Mouse (Mus musculus) left cerebral cortex, adult 2 months (tissue): ENCODE data around the gene Cacna1c. TPM values are rescaled to one million over a fixed set of nuclear protein-coding genes. Genes with fewer than 3 reads are reported as not detected.
A peak's percentile ranks its signal among the peaks of the same experiment; 100 is the strongest.

ENCODE experiments used
- DNase-seq, 2 experiments: peaks; one replicate each; pipeline ENCODE4 v3.0.0; 2021 to 2022; ENCODE audit warnings: low spot score in 2 of 2, mixed read lengths in 1 of 2; ENCODE audit errors: extremely low spot score in 1 of 2
- H3K27ac ChIP-seq: fragments of 200-600 bp; 2 replicates; pipeline ENCODE4 v1.8.1; 2022
- H3K4me3 ChIP-seq: fragments of 200-600 bp; 2 replicates; pipeline ENCODE4 v1.8.1; 2022
- CTCF ChIP-seq: fragments of 200-600 bp; IDR thresholded peaks from 2 replicates; pipeline ENCODE4 v1.8.1; 2022; ENCODE audit warnings: antibody characterized with exemption, mild to moderate bottlenecking, moderate library complexity
- intact Hi-C: fragments of 180-260 bp; cut with DNase I; formaldehyde crosslinking; loops from one replicate; pipeline ENCODE4 v1.15.1; 2025
- total RNA-seq, 2 experiments: library from RNA; stranded (reverse); gene quantifications; 2 replicates each; pipeline ENCODE4 v1.2.3; 2021

Cacna1c gene
- total RNA-seq, 2 experiments from 2014 or later: 69.1 to 73.9 TPM

DNA sequence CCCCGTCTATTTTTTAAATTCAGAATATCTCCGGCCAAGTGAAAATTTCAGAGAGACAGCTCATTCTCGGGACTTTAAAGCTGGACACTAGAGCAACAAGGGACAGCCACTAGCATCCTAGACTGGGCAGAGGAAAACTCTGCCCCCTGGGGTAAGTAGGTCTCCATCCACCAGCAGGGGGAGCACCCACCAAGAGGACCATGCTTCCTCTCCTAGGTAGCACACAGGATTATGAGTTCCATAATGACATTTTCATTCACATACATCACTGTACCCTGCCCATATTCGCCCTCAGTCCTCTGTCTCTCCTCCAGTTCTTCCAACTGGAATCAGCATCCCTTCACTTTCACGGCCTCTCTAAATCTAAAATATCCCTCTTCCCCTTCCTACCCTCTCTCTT is 66.6 kb downstream of the Cacna1c start:
- no peak overlapping the region for H3K4me3 ChIP-seq
- TF ChIP-seq CTCF: peak; percentile 68
- intact Hi-C loops: loop anchor here (5.0 to 10.0 kb wide), 2 partner anchors 218 to 295 kb away; no protein-coding TSS in a partner anchor
- peak in 1 of 2 experiments; percentile 44 for DNase-seq
- H3K27ac ChIP-seq: no peak overlapping the region

DNA sequence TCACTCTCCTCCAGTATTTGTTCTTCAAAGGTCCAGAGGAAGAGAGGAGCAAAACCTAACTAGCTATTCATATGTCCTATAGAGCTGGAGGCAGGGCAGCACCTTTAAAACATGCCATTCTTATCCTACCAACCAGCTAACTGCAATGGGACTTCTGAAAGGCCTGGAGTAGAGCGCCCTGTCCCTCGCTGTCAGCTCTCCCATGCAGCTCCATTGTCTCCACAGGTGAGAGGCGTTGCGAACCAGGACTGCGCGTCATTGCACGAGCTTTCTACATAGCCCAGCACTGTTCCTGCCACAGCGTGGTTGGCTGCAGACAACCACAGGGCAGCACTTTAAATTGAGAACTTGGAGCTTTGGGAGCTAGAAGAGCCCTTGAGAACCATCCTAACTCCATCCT is 67.7 kb downstream of the Cacna1c start:
- no peak for TF ChIP-seq CTCF
- DNase-seq: no peak
- Histone ChIP-seq H3K27ac (no peak overlapping the region), H3K4me3 (no peak overlapping the region)
- intact Hi-C loops: loop anchor here (10.0 kb wide), 1 partner anchor 296 kb away; no protein-coding TSS in a partner anchor

DNA sequence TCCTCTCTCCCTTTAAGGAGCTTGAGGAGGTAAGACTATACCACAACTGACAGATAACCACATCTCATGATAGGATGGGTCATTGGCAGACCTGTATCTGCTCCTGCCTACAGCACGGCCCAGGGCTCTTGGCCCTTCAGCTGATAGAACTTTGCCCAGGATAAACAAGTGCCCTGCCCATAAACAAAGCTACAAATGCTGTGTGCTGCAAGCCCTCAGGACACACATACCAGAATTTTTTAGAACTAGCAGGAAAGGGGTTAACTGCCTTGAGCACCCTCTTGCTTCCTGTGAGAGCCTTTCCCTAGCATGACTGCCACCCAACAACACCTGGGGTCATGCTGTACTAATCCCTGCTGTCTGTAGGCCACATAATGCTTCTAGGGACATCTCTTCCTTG is 68.1 kb downstream of the Cacna1c start:
- no peak for TF ChIP-seq CTCF
- intact Hi-C loops: loop anchor here (10.0 kb wide), 1 partner anchor 297 kb away; no protein-coding TSS in a partner anchor
- Histone ChIP-seq H3K27ac (no peak overlapping the region), H3K4me3 (no peak overlapping the region)
- DNase-seq: no peak

DNA sequence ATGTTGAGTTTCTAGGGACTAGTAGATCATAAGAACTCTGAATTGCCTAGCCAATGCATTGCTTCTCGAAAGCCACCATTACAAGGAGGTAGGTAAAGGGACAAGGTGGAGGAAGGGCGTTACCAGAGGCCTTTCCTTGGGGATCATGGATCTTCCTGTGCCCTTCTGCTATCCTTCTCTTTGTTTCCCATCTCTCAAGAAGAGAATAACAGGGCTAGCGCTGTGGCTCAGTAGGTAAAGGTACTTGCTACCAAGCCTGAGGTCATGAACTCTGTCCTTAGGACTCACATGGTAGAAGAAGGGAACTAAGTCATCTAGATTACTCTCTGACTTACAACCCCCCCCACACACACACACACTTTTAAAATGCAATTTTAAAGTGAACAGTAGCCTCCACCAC is 69.2 kb downstream of the Cacna1c start:
- intact Hi-C loops: loop anchor here (10.0 kb wide), 1 partner anchor 298 kb away; no protein-coding TSS in a partner anchor
- Histone ChIP-seq H3K27ac (no peak overlapping the region), H3K4me3 (no peak overlapping the region)
- no peak for DNase-seq
- TF ChIP-seq CTCF: no peak

DNA sequence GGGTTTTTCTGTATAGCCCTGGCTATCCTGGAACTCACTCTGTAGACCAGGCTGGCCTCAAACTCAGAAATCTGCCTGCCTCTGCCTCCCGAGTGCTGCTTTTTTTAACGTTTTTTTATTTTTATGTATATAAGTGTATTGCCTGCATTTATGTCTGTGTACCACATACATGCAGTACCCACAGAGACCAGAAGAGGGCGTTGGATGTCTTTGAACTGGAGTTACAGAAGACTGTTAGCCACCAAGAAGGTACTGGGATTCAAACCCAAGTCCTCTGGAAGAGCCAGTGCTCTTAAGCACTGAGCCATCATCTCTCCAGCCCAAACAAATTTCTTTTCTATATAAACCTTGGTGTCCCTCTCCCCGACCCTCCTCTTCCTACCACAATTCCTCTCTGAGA is 77.8 kb downstream of the Cacna1c start:
- DNase-seq: no peak
- Histone ChIP-seq H3K4me3 (no peak overlapping the region), H3K27ac (no peak overlapping the region)
- intact Hi-C loops: no loop called here
- TF ChIP-seq CTCF: no peak; the same call in none of the 2 replicates

DNA sequence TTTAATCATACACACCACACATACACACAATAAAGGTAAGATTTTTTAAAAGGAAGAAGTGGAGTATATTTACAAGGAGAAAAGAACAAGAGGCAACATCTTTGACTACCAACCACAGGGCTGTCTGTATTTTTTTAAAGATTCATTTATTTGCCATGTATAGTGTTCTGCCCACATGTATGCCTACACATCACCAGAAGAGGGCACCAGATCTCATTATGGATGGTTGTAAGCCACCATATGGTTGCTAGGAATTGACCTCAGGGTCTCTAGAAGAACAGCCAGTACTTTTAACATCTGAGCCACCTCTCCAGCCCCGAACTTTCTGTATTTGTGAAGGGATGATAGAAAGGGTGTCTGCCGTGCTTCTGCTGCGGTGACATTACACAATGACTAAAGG is 79.9 kb downstream of the Cacna1c start:
- no peak for DNase-seq
- intact Hi-C loops: no loop called here
- Histone ChIP-seq H3K27ac (no peak overlapping the region), H3K4me3 (no peak overlapping the region)
- TF ChIP-seq CTCF: peak; percentile 19

DNA sequence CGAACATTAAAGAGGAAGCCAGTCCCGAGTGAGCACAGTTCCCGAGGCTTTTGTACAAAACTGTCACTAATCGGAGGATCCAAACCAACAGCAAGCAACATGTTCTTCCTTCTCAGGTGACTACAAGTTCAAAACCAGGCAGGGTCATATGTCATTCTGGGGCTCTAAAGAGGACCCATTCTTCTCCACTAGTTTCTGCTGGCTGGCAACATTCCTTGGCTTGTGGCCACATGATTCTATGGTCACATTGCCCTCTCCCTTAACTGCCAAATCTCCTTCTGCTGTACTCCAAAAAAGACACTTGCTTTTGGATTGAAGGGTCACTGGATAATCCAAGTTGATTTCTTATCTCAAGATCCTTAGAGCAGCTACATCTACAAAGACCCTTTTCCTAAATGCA is 82.9 kb downstream of the Cacna1c start:
- intact Hi-C loops: no loop called here
- TF ChIP-seq CTCF: no peak
- H3K27ac ChIP-seq: no peak overlapping the region
- no peak overlapping the region for H3K4me3 ChIP-seq
- DNase-seq: no peak

DNA sequence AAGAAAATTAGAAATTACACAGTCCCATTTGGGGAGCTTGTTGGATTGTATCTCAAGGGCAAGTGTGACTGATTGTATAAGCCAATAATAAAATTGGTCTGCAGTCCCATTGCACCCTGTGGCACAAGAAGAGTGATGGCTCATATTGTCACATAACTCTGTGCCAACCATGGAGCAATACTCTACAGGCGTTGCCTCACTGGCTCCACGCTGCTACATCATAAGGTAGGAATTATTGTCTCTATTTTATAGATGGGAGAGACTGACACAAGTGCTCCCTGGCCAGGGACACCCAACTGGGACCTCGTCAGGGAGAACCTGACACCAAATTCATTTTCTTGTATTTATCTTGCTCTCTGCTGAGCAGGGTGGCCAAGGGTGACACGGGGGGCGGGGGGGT is 85.8 kb downstream of the Cacna1c start:
- peak in 1 of 2 experiments; percentile 4 for DNase-seq

DNA sequence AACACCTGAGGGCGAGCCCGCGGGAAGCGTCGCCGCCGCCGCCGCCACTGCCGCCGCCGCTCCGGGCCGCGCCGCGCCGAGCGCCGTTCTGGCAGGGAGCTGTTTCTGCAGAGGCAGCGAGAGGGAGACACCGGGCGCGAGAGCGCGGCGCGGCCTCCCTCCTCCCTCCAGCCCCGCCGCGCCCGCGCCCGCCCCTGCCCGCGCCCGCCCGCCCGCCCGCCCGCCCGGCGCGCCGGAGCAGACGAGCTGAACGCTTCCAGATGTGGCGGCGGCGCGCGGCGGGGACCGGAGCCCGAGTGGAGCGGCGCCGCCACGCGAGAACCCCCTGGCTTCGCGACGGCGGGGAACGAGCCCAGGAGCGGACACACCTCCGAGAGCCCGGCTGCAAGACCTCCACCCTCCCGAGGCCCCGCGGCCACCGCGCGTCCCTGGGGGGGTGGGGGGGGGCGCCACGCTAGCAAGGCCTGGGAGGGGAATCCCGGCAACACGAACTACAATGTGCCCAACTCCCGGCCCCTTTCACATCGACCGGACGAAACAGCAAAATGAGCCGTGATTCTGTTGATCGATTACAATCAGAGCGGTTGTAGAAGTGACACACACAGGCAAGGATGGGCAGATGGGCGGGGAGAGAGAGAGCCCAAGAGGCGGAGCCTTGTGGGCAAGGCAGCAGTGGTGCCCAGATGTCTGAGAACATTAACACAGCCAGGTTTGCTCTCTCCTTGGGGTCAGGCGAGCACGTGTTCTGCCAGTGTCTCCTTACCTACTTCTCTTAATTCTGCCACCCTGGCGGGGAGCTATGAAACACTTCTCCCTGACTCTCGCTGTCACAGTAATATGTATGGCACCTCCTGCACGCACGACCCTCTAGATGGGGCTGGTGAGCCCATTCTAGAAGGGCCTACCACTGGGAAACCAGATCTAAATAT is 87.5 kb downstream of the Cacna1c start:
- Histone ChIP-seq H3K4me3 (peak overlapping the region; percentile 82), H3K27ac (peak overlapping the region; percentile 95)
- DNase-seq: peak; percentile 58 to 75
- TF ChIP-seq CTCF: peak; percentile 72
- intact Hi-C loops: loop anchor here (2.0 to 5.0 kb wide), 7 partner anchors 66 to 481 kb away; partner anchors contain the start of genes Dcp1b and Lrtm2

More for the DNA sequence above, 85.8 kb downstream of the Cacna1c start:
- no peak overlapping the region for H3K27ac ChIP-seq
- no peak overlapping the region for H3K4me3 ChIP-seq
- no peak for TF ChIP-seq CTCF
- intact Hi-C loops: no loop called here

DNA sequence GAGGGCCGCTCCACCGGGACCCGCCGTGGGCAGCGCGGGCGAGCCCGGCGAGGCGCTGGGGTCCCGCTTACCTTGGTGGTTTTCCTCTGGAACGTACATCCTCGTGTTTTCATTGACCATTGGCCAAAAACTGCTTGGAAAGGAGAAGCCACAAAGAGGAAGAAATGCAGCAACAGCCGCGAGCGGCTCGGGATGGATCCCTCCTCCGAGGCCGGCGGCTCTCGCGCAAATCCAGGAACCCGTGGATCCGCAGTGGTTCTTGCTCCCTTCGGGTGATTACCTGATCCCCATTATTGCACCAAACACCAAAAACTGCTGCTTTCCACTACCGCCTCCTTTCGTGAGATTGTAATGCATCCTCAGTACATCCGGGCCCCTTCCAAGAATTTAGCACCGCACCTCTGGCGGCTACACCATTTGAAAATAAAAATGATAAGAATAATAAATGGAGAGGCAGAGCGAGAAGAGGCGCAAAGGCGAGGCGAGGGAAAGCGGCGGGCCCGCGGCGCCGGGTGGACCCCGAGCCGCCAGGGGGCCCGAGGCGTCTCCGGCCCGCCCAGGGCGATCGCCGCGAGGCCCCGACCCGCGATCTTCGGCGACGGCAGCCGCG is 88.3 kb downstream of the Cacna1c start:
- Histone ChIP-seq H3K4me3 (peak overlapping the region; percentile 82), H3K27ac (peak overlapping the region; percentile 95)
- TF ChIP-seq CTCF: no peak; the same call in 1 of the 2 replicates
- peak in 1 of 2 experiments; percentile 19 for DNase-seq
- intact Hi-C loops: loop anchor here (2.0 to 5.0 kb wide), 7 partner anchors 67 to 481 kb away; partner anchors contain the start of genes Dcp1b and Lrtm2

DNA sequence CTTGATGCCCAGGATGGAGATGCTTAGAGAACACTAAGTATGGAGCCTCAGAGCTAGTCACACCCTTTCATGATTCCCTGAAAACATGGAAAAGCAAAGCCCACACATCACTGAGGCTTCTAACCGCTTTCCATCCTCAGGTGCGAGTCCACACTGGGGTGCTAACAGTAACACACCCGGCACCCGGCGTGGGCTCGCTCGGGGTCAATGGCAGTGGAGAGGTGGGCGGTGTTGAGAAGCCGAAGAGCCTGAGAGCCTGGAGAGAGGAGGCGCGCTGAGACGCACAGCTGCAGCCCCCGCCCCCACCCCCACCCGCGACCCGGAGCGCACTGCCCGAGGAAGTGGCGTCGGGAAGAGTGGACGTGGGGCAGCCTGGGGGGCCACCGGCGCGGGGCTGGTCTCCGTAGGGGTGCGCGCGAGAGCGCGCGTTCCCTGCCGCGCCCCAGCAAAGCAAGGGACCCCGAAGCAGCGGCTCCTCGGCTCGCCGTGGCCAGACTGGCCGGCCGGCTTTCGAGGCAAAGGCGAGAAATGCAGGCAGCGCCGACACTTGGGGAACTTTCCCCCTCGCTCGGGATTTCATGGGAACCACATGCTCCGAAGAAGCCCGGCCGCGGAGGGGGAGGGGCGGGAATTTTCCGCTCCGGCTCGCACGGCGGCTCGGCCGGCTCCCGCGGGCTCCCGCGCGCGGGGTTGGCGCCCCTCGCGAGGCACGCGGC is 88.9 kb downstream of the Cacna1c start:
- no peak for TF ChIP-seq CTCF
- intact Hi-C loops: loop anchor here (5.0 kb wide), 6 partner anchors 130 to 480 kb away; partner anchors contain the start of gene Lrtm2
- DNase-seq: peak; percentile 60 to 71
- H3K4me3 ChIP-seq: peak overlapping the region; percentile 82
- peak overlapping the region; percentile 95 for H3K27ac ChIP-seq
